Mouse (Mus musculus) small intestine, adult 2 months (tissue): ENCODE measurements around the gene Bglap3. TPM values are rescaled to one million over a fixed set of nuclear protein-coding genes. Genes with fewer than 3 reads are reported as not detected.

Experiments used
- H3K27ac ChIP-seq: fragments of 200-500 bp; 2 replicates; pipeline ENCODE4 v1.5.1; 2012; ENCODE audit warnings: low read depth, low read length, control low read depth, inconsistent platforms; ENCODE audit not compliant: insufficient read depth
- H3K27me3 ChIP-seq: fragments of 200-500 bp; 2 replicates; pipeline ENCODE4 v1.6.1; 2012; ENCODE audit warnings: mild to moderate bottlenecking, moderate library complexity, low read length, inconsistent platforms; ENCODE audit not compliant: control insufficient read depth, insufficient read depth
- H3K36me3 ChIP-seq: fragments of 200-500 bp; 2 replicates; pipeline ENCODE4 v1.6.1; 2012; ENCODE audit warnings: mild to moderate bottlenecking, low read length, control low read depth, inconsistent platforms; ENCODE audit not compliant: control insufficient read depth, insufficient read depth
- H3K4me1 ChIP-seq: fragments of 200-500 bp; 2 replicates; pipeline ENCODE4 v1.6.1; 2012; ENCODE audit warnings: low read length, inconsistent platforms, mixed read lengths; ENCODE audit not compliant: control insufficient read depth, insufficient read depth, insufficient read length
- H3K4me3 ChIP-seq: fragments of 200-500 bp; 2 replicates; pipeline ENCODE4 v1.5.1; 2012; ENCODE audit warnings: low read depth, mild to moderate bottlenecking, control low read depth, inconsistent platforms, low read length, moderate library complexity
- CTCF ChIP-seq: fragments of 200-500 bp; IDR thresholded peaks from 2 replicates; pipeline ENCODE4 v1.5.1; 2012; ENCODE audit warnings: low read depth, mild to moderate bottlenecking, control low read depth, inconsistent platforms, low read length, moderate library complexity, mixed read lengths; ENCODE audit not compliant: insufficient replicate concordance, insufficient read length; ENCODE audit errors: extremely low read depth
- POLR2A ChIP-seq: fragments of 200-500 bp; IDR thresholded peaks from 2 replicates; pipeline ENCODE4 v1.6.1; 2012; ENCODE audit warnings: low read depth, mild to moderate bottlenecking, control low read depth, inconsistent platforms, low read length, moderate library complexity
- WGBS: fragments of 180-500 bp; shearing (Covaris S2); methylation state at CpG from one replicate; pipeline ENCODE4 v1.1.7; 2018; 5-methylcytosine and 5-hydroxymethylcytosine counted together
- polyA plus RNA-seq: library from polyadenylated mRNA; depleted of rRNA; stranded (reverse); fragments of >200 nt; gene quantifications from 2 replicates; pipeline ENCODE4 v1.2.3, GENCODE M21; 2012

Gene Bglap3
- polyA plus RNA-seq, 1 experiment = 2.2 TPM

DNA sequence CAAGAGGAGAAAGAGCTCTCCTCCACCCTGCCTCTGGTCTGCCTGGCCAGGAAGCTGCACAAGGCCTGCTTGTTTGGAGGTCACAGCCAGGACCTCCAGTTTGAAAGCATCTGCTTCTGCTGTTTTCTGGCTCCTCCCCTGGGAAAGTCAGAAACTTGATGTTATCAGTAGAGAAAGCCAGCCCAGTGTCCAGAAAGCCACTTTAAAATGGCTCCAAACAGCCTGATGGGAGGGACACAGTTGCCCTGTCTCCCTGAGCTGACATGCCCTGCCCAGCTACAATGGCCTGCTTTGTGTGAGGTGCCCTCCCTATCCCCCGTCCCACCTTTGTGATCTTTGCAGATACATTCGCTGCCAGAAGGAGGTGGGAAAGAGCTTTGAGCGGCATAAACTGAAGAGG is 12.6 kb downstream of the Bglap3 start:
- TF ChIP-seq CTCF (no peak), POLR2A (no peak)
- 0 out of 2 replicates have a peak, but pooled peaks cover 2% of the 10 kb centered on the region for H3K27me3 ChIP-seq
- no peak overlapping the region for H3K4me3 ChIP-seq
- peaks cover 68% of the 10 kb centered on the region for H3K36me3 ChIP-seq
- no peak overlapping the region for H3K27ac ChIP-seq
- peaks cover 3% of the 10 kb centered on the region; the same call in 1 of the 2 replicates for H3K4me1 ChIP-seq
- WGBS = 78% methylated on average over 3 of the region's 3 CpGs

DNA sequence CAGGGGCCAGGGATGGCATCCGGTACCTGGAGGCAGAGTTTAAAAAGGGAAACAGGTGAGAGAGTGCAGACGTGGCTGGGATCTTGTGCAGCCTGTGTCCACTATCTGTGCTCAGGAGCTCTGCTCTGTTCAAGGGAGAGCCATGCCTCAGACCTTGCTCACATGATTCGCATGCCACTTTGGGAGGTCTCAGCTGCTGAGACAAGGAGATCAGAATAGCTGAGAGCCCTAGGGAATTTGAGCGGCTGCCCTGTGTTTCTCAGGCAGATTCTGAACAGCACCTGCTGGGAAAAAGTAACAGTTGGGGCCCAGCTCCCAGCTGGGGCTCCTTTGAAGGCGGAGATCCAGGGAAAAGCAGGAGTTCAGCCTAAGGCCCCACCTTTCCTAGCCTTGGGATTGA is 13.0 kb downstream of the Bglap3 start:
- TF ChIP-seq CTCF (no peak), POLR2A (no peak)
- peaks cover 72% of the 10 kb centered on the region for H3K36me3 ChIP-seq
- no peak overlapping the region for H3K27ac ChIP-seq
- 0 out of 2 replicates have a peak, but pooled peaks cover 2% of the 10 kb centered on the region for H3K27me3 ChIP-seq
- WGBS = 82% methylated on average over 5 of the region's 5 CpGs
- no peaks in the 10 kb centered on the region for H3K4me1 ChIP-seq
- H3K4me3 ChIP-seq = no peak overlapping the region

DNA sequence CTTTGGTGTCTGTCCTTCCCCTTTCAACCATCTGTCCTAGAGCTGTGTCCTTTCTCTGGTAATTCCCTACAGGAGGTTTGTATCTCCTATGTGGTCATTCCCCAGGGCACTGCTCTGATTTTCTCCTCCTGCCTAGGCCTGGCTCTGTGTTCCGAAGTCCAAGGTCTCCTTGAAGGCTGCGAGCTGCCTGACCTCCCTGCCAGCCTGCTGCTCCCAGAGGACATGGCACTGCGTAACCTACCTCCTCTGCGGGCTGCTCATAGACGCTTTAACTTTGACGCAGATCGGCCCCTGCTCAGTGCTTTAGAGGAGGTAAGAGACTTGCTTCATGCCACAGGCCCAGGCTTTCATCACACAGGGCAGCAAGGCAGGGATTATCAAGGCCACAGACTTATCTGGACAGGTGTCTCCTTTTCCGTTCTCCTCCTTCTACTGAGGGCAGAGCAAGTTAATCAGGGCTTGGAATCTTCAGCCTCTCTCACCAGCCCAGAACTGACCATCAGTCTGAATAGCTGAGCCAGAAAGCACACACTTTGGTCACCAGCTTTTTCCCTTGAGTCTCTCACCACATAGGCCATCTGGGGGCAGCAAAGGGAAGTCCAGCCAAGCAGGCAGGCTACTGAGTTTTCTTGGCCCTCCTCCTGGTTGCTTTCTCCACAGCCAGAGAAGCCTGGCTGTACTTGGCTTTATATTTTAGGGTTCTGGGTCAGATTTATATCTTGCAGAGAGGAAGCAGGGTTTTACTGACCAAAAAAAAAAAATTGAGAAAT is 18.0 kb downstream of the Bglap3 start:
- Histone ChIP-seq H3K4me3 (no peak overlapping the region), H3K36me3 (peaks cover 94% of the 10 kb centered on the region), H3K4me1 (no peaks in the 10 kb centered on the region), H3K27ac (no peak overlapping the region), H3K27me3 (no peaks in the 10 kb centered on the region)
- 88% methylated on average over 8 of the region's 8 CpGs for WGBS
- no peak for TF ChIP-seq POLR2A
- no peak for TF ChIP-seq CTCF

- Histone ChIP-seq H3K27ac (no peak overlapping the region), H3K27me3 (no peaks in the 10 kb centered on the region), H3K4me3 (no peak overlapping the region), H3K4me1 (no peaks in the 10 kb centered on the region), H3K36me3 (peaks cover 92% of the 10 kb centered on the region)
- TF ChIP-seq CTCF (no peak), POLR2A (no peak)
- 75% methylated on average over 9 of the region's 9 CpGs for WGBS
Measured at GRCm38 (mm10) chr3:88352907-88353306, 19.6 kb downstream of the Bglap3 start.

- no peaks in the 10 kb centered on the region for H3K27me3 ChIP-seq
- TF ChIP-seq POLR2A = no peak
- TF ChIP-seq CTCF = no peak
- peaks cover 92% of the 10 kb centered on the region for H3K36me3 ChIP-seq
- no peaks in the 10 kb centered on the region for H3K4me1 ChIP-seq
- no peak overlapping the region for H3K27ac ChIP-seq
- no peak overlapping the region for H3K4me3 ChIP-seq
- 94% methylated on average over 13 of the region's 13 CpGs for WGBS
Measured at GRCm38 (mm10) chr3:88350732-88351131, 21.8 kb downstream of the Bglap3 start.

- H3K4me3 ChIP-seq = no peak overlapping the region
- peaks cover 24% of the 10 kb centered on the region for H3K36me3 ChIP-seq
- no peaks in the 10 kb centered on the region for H3K27me3 ChIP-seq
- TF ChIP-seq CTCF (no peak), POLR2A (no peak)
- peaks cover 6% of the 10 kb centered on the region; the same call in 1 of the 2 replicates for H3K4me1 ChIP-seq
- H3K27ac ChIP-seq = no peak overlapping the region
- WGBS = 66% methylated on average over 3 of the region's 3 CpGs
Measured at GRCm38 (mm10) chr3:88339006-88339405, 33.5 kb downstream of the Bglap3 start.

GRCm38 (mm10) chr3:88338316-88338715 is 34.2 kb downstream of the Bglap3 start:
- no peak overlapping the region for H3K4me3 ChIP-seq
- H3K36me3 ChIP-seq = peaks cover 17% of the 10 kb centered on the region
- no peaks in the 10 kb centered on the region for H3K27me3 ChIP-seq
- H3K4me1 ChIP-seq = peaks cover 6% of the 10 kb centered on the region; the same call in 1 of the 2 replicates
- TF ChIP-seq CTCF = no peak
- no peak for TF ChIP-seq POLR2A
- H3K27ac ChIP-seq = no peak overlapping the region
- 84% methylated on average over 7 of the region's 7 CpGs for WGBS
